Mouse (Mus musculus) fibroblast of lung, adult 2 months (primary cell): Measurements from ENCODE around the gene Pip4k2c.

Experiments
- DNase-seq: peaks from one replicate; pipeline ENCODE4 v3.0.0-alpha.2; 2011; ENCODE audit warnings: low read depth

Pip4k2c gene

GRCm38 (mm10) chr10:127211414-127211854 is at the start of gene Pip4k2c:
TSS of gene Pip4k2c (minus strand) at chr10:127211585.
- DNase-seq = peak; percentile 76

DNA sequence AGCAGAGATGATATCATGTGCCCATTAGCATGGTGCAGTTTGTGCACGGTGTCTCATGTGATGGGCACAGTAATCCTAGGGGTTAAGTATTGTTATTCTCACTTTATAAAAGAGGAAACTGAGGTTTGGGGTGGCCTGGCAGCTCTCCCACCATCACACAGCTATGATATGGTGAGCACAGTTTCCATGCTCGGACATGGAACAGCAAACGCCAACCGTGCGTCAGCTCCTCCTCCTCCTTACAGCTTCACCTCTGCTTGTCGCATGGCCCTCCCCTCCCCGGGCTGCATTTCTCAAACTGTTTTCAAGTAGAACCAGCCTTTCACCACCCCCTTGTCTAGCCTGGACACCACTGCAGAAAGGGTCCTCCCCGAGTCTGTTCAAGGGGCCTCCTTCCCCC is 47.1 kb upstream of the Pip4k2c start:
- no peak for DNase-seq

- DNase-seq = no peak
Observed at GRCm38 (mm10) chr10:127257790-127258189, 46.4 kb upstream of the Pip4k2c start.

- DNase-seq = peak; percentile 20
Observed at GRCm38 (mm10) chr10:127255625-127256345, 44.4 kb upstream of the Pip4k2c start.

DNA sequence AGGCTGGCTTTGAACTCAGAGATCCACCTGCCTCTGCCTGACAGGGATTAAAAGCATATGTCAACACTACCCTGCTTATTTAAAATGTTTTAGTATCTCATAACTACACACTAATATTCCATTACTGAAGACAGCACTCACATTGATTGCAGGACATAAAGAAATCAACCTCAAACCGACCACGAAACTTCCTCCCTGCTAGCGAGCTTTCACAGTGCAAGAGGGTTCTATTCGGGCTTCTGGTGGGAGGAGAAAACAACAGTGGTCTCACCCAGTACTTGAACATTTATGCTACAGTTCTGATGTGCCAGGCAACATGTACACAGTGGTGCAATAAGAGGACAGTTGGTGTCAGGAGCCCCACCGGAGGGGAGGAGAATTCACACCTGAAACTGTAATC is 39.4 kb upstream of the Pip4k2c start:
- no peak for DNase-seq

DNA sequence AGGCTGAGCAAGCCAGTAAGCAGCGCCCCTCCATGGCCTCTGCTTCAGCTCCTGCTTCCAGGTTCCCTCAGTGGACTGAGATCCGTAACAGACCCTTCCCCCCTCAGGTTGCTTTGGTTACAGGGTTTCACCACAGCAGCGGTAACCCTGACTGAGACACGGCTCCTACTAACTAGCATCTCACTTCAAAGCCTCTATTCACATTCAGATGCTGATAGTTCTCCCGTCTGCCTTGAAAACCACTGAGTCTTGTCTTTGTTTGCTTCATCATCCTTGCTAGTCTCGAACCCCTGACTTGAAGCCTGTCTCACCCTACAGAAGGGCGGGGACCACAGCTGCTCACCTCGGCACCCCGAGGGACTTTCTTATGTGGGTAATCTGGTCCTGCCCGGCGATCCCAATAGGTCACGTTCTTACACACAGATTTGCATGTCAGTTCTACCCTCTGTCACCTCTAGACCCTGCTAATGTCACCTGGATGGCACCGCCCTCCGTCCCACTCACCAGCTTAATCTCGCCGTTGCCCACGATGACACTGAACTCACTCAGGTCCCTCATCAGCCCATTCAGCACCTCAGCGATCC is 26.9 kb upstream of the Pip4k2c start:
- no peak for DNase-seq

- no peak for DNase-seq
Observed at GRCm38 (mm10) chr10:127236541-127236940, 25.2 kb upstream of the Pip4k2c start.

- no peak for DNase-seq
Observed at GRCm38 (mm10) chr10:127233141-127233540, 21.8 kb upstream of the Pip4k2c start.

DNA sequence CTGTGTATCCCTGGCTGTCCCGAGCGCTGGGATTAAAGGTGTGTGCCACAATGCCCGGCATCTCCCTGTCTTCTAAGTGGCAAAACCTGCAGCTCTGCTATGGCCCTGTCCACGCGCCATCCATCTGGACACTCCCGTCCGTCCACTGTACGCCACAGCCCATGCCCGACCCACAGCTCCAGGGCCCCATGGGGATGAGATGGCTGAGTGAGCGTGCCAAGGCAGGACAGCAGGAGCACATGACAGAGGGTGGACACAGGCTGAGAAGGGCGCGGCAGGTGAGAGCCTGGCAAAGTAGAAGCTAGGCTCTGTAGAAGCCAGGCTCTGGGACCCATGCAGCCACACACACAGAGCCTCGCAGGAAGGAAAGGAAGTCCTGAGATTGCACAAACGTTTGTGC is 20.4 kb upstream of the Pip4k2c start:
- no peak for DNase-seq

- DNase-seq = no peak
Observed at GRCm38 (mm10) chr10:127230693-127231092, 19.3 kb upstream of the Pip4k2c start.

GRCm38 (mm10) chr10:127228897-127229296 is 17.5 kb upstream of the Pip4k2c start:
- peak; percentile 46 for DNase-seq

DNA sequence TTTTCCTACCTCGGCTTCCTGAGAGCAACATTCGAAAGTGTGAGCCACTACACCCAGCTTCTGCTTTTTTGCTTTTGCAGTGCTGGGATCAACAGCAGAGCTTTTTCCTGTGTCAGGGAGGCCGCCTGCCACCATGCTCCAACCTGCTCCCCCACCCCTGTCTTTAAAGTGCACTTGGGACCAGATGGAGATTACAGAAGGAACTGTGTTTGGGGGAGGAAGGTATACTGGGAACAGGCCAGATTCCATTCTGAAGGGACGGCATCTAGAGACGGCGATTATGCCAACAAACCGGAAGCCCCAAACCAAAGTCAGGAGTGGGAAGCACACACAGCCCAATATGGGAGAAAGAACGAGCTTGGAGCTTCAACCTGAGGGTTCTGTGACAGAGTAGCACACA is 15.8 kb upstream of the Pip4k2c start:
- no peak for DNase-seq

GRCm38 (mm10) chr10:127226318-127226895 is 15.0 kb upstream of the Pip4k2c start:
- DNase-seq = no peak

GRCm38 (mm10) chr10:127225732-127226131 is 14.3 kb upstream of the Pip4k2c start:
- no peak for DNase-seq

GRCm38 (mm10) chr10:127225213-127225612 is 13.8 kb upstream of the Pip4k2c start:
- DNase-seq = no peak

DNA sequence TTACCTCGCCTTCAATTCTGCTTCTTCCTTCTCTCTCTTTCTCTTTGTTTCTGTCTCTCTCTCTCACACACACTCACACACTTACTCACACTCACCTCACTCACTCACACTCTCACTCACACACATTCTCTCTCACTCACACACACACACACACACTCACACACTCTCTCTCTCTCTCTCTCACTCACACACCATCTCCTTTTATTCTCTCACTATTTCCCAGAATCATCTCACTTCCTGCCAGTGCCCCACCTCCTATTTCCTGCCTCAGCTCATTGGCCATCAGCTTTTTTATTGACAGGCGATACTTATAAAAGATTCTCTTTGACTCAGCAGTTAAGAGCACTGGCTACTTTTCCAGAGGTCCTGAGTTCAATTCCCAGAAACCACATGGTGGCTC is 7.0 kb upstream of the Pip4k2c start:
- DNase-seq = no peak

GRCm38 (mm10) chr10:127217177-127217576 is 5.8 kb upstream of the Pip4k2c start:
- DNase-seq = no peak

- DNase-seq = no peak
Observed at GRCm38 (mm10) chr10:127216456-127216855, 5.1 kb upstream of the Pip4k2c start.

DNA sequence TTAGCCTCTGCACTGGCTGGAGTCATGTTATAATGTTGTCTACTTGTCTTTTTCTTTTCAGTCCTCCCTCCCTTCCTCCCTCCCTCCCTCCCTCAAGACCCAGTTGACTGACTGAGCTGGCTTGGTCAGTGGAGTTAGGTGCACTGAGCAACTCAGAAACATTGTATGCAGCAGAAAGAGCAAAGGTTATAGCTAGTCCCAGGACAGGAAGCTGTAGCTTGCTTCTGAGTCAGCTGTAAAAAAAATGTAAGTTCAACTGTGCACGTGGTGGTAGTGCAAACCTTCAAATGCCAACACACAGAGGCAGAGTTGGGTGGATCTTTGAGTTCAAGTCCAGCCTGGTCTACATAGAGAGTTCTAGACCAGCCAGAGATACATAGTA is 3.0 kb upstream of the Pip4k2c start:
- DNase-seq = no peak

DNA sequence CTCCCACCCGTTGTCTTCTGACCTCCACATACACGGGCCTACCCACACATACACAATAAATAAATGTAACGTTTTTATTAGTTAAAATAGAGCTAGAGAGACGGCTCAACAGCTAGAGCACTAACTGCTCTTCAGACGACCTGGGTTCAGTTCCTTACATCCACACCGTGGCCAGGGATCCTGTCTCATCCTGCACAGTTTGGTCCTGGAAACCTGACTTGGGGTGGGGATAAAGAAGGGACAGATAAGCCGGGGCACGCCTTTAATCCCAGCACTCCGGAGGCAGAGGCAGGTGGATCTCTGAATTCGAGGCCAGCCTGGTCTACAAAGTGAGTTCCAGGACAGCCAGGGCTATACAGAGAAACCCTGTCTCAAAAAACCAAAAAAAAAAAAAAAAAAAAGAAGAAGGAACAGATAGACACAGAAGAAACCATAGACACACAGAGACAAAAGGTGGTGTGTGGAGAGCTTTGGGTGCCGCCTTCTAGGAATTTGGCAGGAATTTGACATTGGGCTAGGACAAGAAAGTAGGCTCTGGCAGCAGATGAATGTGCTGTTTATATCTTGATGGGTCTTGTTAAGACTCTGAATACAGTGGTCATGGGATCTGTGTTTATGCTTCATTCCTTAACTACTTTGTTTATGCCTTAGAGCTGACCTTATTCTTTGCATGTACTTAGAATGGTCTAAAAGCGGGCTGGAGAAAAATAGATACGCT is 2.5 kb upstream of the Pip4k2c start:
- no peak for DNase-seq

- DNase-seq = no peak
Observed at GRCm38 (mm10) chr10:127213272-127213671, 1.9 kb upstream of the Pip4k2c start.

- DNase-seq = no peak
Observed at GRCm38 (mm10) chr10:127210961-127211405, 402 bp downstream of the Pip4k2c start.
